Mouse (Mus musculus): ENCODE measurements around the gene Sox13.

Gene Sox13

GRCm38 (mm10) chr1:133367606-133368488 lies 56.3 kb downstream of the Sox13 start:
- DNase-seq (ENCODE audit: low read depth, low spot score): peak; percentile 97

GRCm38 (mm10) chr1:133366951-133367605 lies 57.1 kb downstream of the Sox13 start:
- no peak for DNase-seq (ENCODE audit: low read depth, low spot score)

- DNase-seq (ENCODE audit: low read depth, low spot score): no peak
Measured at GRCm38 (mm10) chr1:133364890-133365289, 59.3 kb downstream of the Sox13 start.

GRCm38 (mm10) chr1:133364022-133364630 lies 60.1 kb downstream of the Sox13 start:
- peak; percentile 64 for DNase-seq (ENCODE audit: low read depth, low spot score)

- DNase-seq (ENCODE audit: low read depth, low spot score): peak; percentile 97
Measured at GRCm38 (mm10) chr1:133363276-133364021, 60.7 kb downstream of the Sox13 start, which contains the start of gene Etnk2. TSS of gene Etnk2 (plus strand) at chr1:133363572.

GRCm38 (mm10) chr1:133362103-133362502 lies 62.1 kb downstream of the Sox13 start:
- DNase-seq (ENCODE audit: low read depth, low spot score): no peak

- no peak for DNase-seq (ENCODE audit: low read depth, low spot score)
Measured at GRCm38 (mm10) chr1:133361006-133361405, 63.2 kb downstream of the Sox13 start.

- DNase-seq (ENCODE audit: low read depth, low spot score): no peak
Measured at GRCm38 (mm10) chr1:133356330-133356729, 67.8 kb downstream of the Sox13 start.

GRCm38 (mm10) chr1:133355912-133356311 lies 68.3 kb downstream of the Sox13 start:
- DNase-seq (ENCODE audit: low read depth, low spot score): no peak

GRCm38 (mm10) chr1:133355469-133355868 lies 68.7 kb downstream of the Sox13 start:
- DNase-seq (ENCODE audit: low read depth, low spot score): no peak

GRCm38 (mm10) chr1:133353371-133353809 lies 70.8 kb downstream of the Sox13 start:
- DNase-seq (ENCODE audit: low read depth, low spot score): peak; percentile 82

- DNase-seq (ENCODE audit: low read depth, low spot score): no peak
Measured at GRCm38 (mm10) chr1:133351762-133352161, 72.4 kb downstream of the Sox13 start.

- DNase-seq (ENCODE audit: low read depth, low spot score): no peak
Measured at GRCm38 (mm10) chr1:133350210-133350609, 74.0 kb downstream of the Sox13 start, which contains the start of gene Ren1. TSS of gene Ren1 (plus strand) at chr1:133350510.

GRCm38 (mm10) chr1:133347693-133348520 lies 76.3 kb downstream of the Sox13 start:
- peak; percentile 52 for DNase-seq (ENCODE audit: low read depth, low spot score)

- no peak for DNase-seq (ENCODE audit: low read depth, low spot score)
Measured at GRCm38 (mm10) chr1:133347226-133347625, 77.0 kb downstream of the Sox13 start.

GRCm38 (mm10) chr1:133346531-133346930 lies 77.6 kb downstream of the Sox13 start:
- no peak for DNase-seq (ENCODE audit: low read depth, low spot score)

- no peak for DNase-seq (ENCODE audit: low read depth, low spot score)
Measured at GRCm38 (mm10) chr1:133344357-133344756, 79.8 kb downstream of the Sox13 start.

- DNase-seq (ENCODE audit: low read depth, low spot score): peak; percentile 76
Measured at GRCm38 (mm10) chr1:133340403-133340802, 83.8 kb downstream of the Sox13 start.

- DNase-seq (ENCODE audit: low read depth, low spot score): peak; percentile 95
Measured at GRCm38 (mm10) chr1:133333937-133334336, 90.2 kb downstream of the Sox13 start.

- DNase-seq (ENCODE audit: low read depth, low spot score): peak; percentile 68
Measured at GRCm38 (mm10) chr1:133332656-133333430, 91.3 kb downstream of the Sox13 start.

Measured in R1 (cell line).